Mouse (Mus musculus) kidney, adult 2 months (tissue): ENCODE results near the gene Chd5. TPM values are rescaled to one million over a fixed set of nuclear protein-coding genes. Genes with fewer than 3 reads are reported as not detected.

Source experiments
- DNase-seq: peaks from one replicate; pipeline ENCODE4 v3.0.0; 2021
- H3K27ac ChIP-seq: fragments of 200-500 bp; 2 replicates; pipeline ENCODE4 v1.5.1; 2012; ENCODE audit warnings: low read depth, low read length, control low read depth, inconsistent platforms; ENCODE audit not compliant: insufficient read depth
- H3K27me3 ChIP-seq: fragments of 200-500 bp; replicated peaks from 2 replicates; pipeline ENCODE4 v1.6.1; 2012; ENCODE audit warnings: mild to moderate bottlenecking, moderate library complexity, low read length, inconsistent platforms; ENCODE audit not compliant: control insufficient read depth, insufficient read depth
- H3K36me3 ChIP-seq: fragments of 200-500 bp; 2 replicates; pipeline ENCODE4 v1.6.1; 2012; ENCODE audit warnings: mild to moderate bottlenecking, moderate library complexity, low read length, inconsistent platforms; ENCODE audit not compliant: control insufficient read depth, insufficient read depth
- H3K4me1 ChIP-seq: fragments of 200-500 bp; 2 replicates; pipeline ENCODE4 v1.6.1; 2011; ENCODE audit warnings: low read length; ENCODE audit not compliant: control insufficient read depth, insufficient read depth
- H3K4me3 ChIP-seq: fragments of 200-500 bp; 2 replicates; pipeline ENCODE4 v1.5.1; 2011; ENCODE audit warnings: mild to moderate bottlenecking, low read depth, low read length, control low read depth; ENCODE audit not compliant: insufficient read depth
- CTCF ChIP-seq: fragments of 200-500 bp; conservative IDR thresholded peaks from 2 replicates; pipeline ENCODE4 v1.5.1; 2011; ENCODE audit warnings: low read depth, mild to moderate bottlenecking, control low read depth, low read length, moderate library complexity, mixed read lengths; ENCODE audit not compliant: insufficient read depth, insufficient read length
- POLR2A ChIP-seq: fragments of 200-500 bp; IDR thresholded peaks from one replicate; pipeline ENCODE4 v1.6.1; 2011; ENCODE audit warnings: low read depth, low read length, control low read depth
- WGBS: fragments of 180-500 bp; shearing (Covaris S2); methylation state at CpG from one replicate; pipeline ENCODE4 v1.1.7; 2018; 5-methylcytosine and 5-hydroxymethylcytosine counted together
- polyA plus RNA-seq: library from polyadenylated mRNA; depleted of rRNA; stranded (reverse); fragments of >200 nt; gene quantifications from 2 replicates; pipeline ENCODE4 v1.2.3, GENCODE M21; 2012

The Chd5 gene
- polyA plus RNA-seq, 1 experiment: 0.34 TPM

- no peaks in the 10 kb centered on the region for H3K27me3 ChIP-seq
- no peak overlapping the region for H3K27ac ChIP-seq
- H3K4me1 ChIP-seq: no peaks in the 10 kb centered on the region
- H3K4me3 ChIP-seq: no peak overlapping the region
- H3K36me3 ChIP-seq: no peaks in the 10 kb centered on the region
- WGBS: 27% methylated on average over 28 of the region's 28 CpGs
- TF ChIP-seq CTCF (no peak), POLR2A (no peak)
- no peak for DNase-seq
These were observed 80.0 kb downstream of the Chd5 start for GRCm38 (mm10) chr4:152418229-152419060.

DNA sequence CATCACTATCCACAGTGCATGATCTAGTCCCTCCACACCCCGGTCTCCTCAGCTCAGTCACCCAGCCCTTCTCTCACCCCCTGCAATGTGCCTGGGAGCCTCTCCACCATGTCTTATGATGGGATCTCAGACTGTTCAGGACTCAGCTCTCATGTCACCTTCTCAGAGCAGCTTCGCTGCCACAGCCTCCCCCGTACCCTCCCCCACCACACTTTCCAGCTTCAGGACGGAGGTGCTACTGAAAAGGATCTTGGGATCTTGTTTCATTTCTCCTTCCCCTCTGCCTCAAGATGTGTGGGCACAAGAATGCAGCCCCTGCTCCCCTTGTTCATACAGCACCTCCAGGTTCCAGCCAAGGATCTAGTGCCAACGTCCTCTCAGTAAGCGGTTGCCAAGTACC lies 85.1 kb downstream of the Chd5 start:
- WGBS: 77% methylated on average over 6 of the region's 6 CpGs
- Histone ChIP-seq H3K4me3 (no peak overlapping the region), H3K4me1 (no peaks in the 10 kb centered on the region), H3K27ac (no peak overlapping the region), H3K27me3 (no peaks in the 10 kb centered on the region), H3K36me3 (no peaks in the 10 kb centered on the region)
- TF ChIP-seq CTCF (no peak), POLR2A (no peak)
- no peak for DNase-seq

GRCm38 (mm10) chr4:152424341-152424740 lies 85.9 kb downstream of the Chd5 start:
- H3K4me3 ChIP-seq: no peak overlapping the region
- 27% methylated on average over 4 of the region's 4 CpGs for WGBS
- no peaks in the 10 kb centered on the region for H3K27me3 ChIP-seq
- H3K4me1 ChIP-seq: no peaks in the 10 kb centered on the region
- TF ChIP-seq POLR2A (no peak), CTCF (no peak)
- DNase-seq: peak; percentile 9
- H3K36me3 ChIP-seq: no peaks in the 10 kb centered on the region
- no peak overlapping the region for H3K27ac ChIP-seq

GRCm38 (mm10) chr4:152424922-152425321 lies 86.5 kb downstream of the Chd5 start:
- TF ChIP-seq CTCF: peak; percentile 47
- TF ChIP-seq POLR2A: no peak
- Histone ChIP-seq H3K4me1 (no peaks in the 10 kb centered on the region), H3K36me3 (no peaks in the 10 kb centered on the region), H3K4me3 (no peak overlapping the region), H3K27ac (no peak overlapping the region), H3K27me3 (no peaks in the 10 kb centered on the region)
- no peak for DNase-seq
- WGBS: 72% methylated on average over 5 of the region's 5 CpGs

DNA sequence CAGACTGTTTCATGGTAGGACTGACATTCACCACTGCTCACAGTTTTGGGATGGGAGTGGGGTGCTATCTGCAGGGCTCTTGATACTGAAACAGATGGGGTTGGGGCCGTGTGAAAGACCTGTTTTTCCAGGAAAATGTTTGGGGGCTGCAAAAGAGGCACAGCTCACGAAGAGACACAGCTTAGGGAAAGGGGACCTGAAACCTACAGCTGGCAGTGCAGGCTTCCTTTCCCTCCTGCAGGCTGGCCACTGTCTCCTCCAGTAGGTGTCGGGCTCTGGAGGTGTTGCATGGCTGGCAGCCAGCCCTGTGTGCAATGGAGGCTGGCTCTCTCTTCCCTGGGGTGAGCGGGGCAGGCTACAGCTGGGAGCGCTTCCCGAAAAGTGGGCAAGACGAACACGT lies 89.8 kb downstream of the Chd5 start:
- no peak overlapping the region for H3K27ac ChIP-seq
- no peak overlapping the region for H3K4me3 ChIP-seq
- DNase-seq: no peak
- no peaks in the 10 kb centered on the region for H3K36me3 ChIP-seq
- no peaks in the 10 kb centered on the region for H3K4me1 ChIP-seq
- 68% methylated on average over 8 of the region's 8 CpGs for WGBS
- no peak for TF ChIP-seq CTCF
- TF ChIP-seq POLR2A: no peak
- H3K27me3 ChIP-seq: no peaks in the 10 kb centered on the region

GRCm38 (mm10) chr4:152432308-152432707 lies 93.9 kb downstream of the Chd5 start:
- DNase-seq: peak; percentile 27
- Histone ChIP-seq H3K27me3 (no peaks in the 10 kb centered on the region), H3K4me1 (no peaks in the 10 kb centered on the region), H3K36me3 (no peaks in the 10 kb centered on the region), H3K4me3 (no peak overlapping the region), H3K27ac (no peak overlapping the region)
- no peak for TF ChIP-seq POLR2A
- TF ChIP-seq CTCF: peak; percentile 68
- WGBS: 56% methylated on average over 5 of the region's 5 CpGs

- Histone ChIP-seq H3K4me1 (no peaks in the 10 kb centered on the region), H3K4me3 (no peak overlapping the region), H3K27me3 (no peaks in the 10 kb centered on the region), H3K27ac (no peak overlapping the region), H3K36me3 (no peaks in the 10 kb centered on the region)
- 2% methylated on average over 9 of the region's 9 CpGs for WGBS
- DNase-seq: peak; percentile 81
- TF ChIP-seq CTCF (peak; percentile 81), POLR2A (no peak)
These were observed 96.4 kb downstream of the Chd5 start for GRCm38 (mm10) chr4:152434836-152435235.
